Mouse (Mus musculus): ENCODE results near the gene Ciita.

GRCm38 (mm10) chr16:10525610-10525980, 45.7 kb downstream of the Ciita start:
- TF ChIP-seq POLR2A (IDR thresholded peaks at IDR 0.05; ENCODE audit: control insufficient read depth, extremely low read depth, insufficient read depth, low read length, poor library complexity) = no peak
- TF ChIP-seq CTCF (IDR thresholded peaks at IDR 0.05; ENCODE audit: borderline replicate concordance, control insufficient read depth, extremely low read depth, insufficient read depth, low read length, poor library complexity) = no peak
